Mouse (Mus musculus) bone marrow macrophage, adult 2 months (primary cell): Measurements from ENCODE around the gene Ripply1.
"Not testable (repeated sequence)": the region's sequence is repeated elsewhere in the genome, so short reads cannot be mapped to it uniquely, and the experiment has no call there.

Experiments
- CTCF ChIP-seq: IDR thresholded peaks from 2 replicates; pipeline ENCODE4 v1.5.1; 2012; ENCODE audit warnings: low read depth, mild to moderate bottlenecking, low read length, moderate library complexity
- POLR2A ChIP-seq: IDR thresholded peaks from 2 replicates; pipeline ENCODE4 v1.6.1; 2012; ENCODE audit warnings: mild to moderate bottlenecking, low read depth, low read length, borderline replicate concordance

DNA sequence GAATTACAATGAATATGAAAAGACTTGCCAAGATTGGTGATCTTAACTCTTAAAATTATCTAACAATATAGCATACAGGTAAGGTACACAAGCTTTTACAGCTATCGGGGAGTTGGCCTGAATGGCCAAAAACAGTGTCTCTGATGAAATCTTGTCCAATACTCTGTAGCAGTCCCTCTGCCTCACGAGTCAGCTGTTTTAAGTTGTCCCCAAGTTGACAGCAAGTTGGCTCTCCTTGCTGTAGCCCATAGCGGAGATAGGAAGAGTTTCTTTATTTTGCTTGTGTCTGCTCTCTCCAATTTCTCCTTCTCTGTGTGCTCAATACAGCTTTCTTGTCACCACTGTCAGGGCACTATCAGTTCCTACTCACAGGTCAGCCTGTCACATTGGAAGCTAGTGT lies 23.5 kb downstream of the Ripply1 start:
- TF ChIP-seq POLR2A, CTCF: not testable (repeated sequence)
